Mouse (Mus musculus) midbrain, embryonic 15.5 days (tissue): ENCODE results near the gene Whrn. TPM values are rescaled to one million over a fixed set of nuclear protein-coding genes. Genes with fewer than 3 reads are reported as not detected.

Experiments
- ATAC-seq: fragments of 200-750 bp; cut with Nextera tagmentation; replicated peaks from 2 replicates; pipeline ENCODE4 v1.8.0; 2017; ENCODE audit warnings: moderate TSS enrichment
- H3K27ac ChIP-seq: fragments of 300-500 bp; sonication (generic); 2 replicates; pipeline ENCODE4 v1.5.1; 2015; ENCODE audit warnings: mild to moderate bottlenecking, inconsistent platforms
- H3K27me3 ChIP-seq: fragments of 300-500 bp; sonication (generic); replicated peaks from 2 replicates; pipeline ENCODE4 v1.6.1; 2015; ENCODE audit warnings: inconsistent platforms
- H3K36me3 ChIP-seq: fragments of 300-500 bp; sonication (generic); replicated peaks from 2 replicates; pipeline ENCODE4 v1.6.1; 2015; ENCODE audit warnings: inconsistent platforms
- H3K4me1 ChIP-seq: fragments of 300-500 bp; sonication (generic); 2 replicates; pipeline ENCODE4 v1.6.1; 2015; ENCODE audit warnings: inconsistent platforms
- H3K4me2 ChIP-seq: fragments of 300-500 bp; sonication (generic); 2 replicates; pipeline ENCODE4 v1.6.1; 2015; ENCODE audit warnings: inconsistent platforms, mild to moderate bottlenecking, moderate library complexity
- H3K4me3 ChIP-seq: fragments of 300-500 bp; sonication (generic); 2 replicates; pipeline ENCODE4 v1.5.1; 2015; ENCODE audit warnings: mild to moderate bottlenecking, inconsistent platforms
- H3K9ac ChIP-seq: fragments of 300-500 bp; sonication (generic); 2 replicates; pipeline ENCODE4 v1.6.1; 2015; ENCODE audit warnings: mild to moderate bottlenecking, inconsistent platforms
- H3K9me3 ChIP-seq: fragments of 300-500 bp; sonication (generic); 2 replicates; pipeline ENCODE4 v1.6.1; 2016; ENCODE audit warnings: inconsistent platforms
- WGBS: fragments of 180-500 bp; shearing (Covaris S2); methylation state at CpG from one replicate; pipeline ENCODE4 v1.1.7; 2015; ENCODE audit warnings: mixed read lengths; 5-methylcytosine and 5-hydroxymethylcytosine counted together
- polyA plus RNA-seq: library from polyadenylated mRNA; unstranded; fragments of >200 nt; fragmentation: Nextera tagmentation; extraction: Ambion mirVana; gene quantifications from 2 replicates; pipeline ENCODE4 v1.2.1, GENCODE M21; 2015

The Whrn gene
- polyA plus RNA-seq, 1 experiment from 2014 or later, result 6.5 TPM

DNA sequence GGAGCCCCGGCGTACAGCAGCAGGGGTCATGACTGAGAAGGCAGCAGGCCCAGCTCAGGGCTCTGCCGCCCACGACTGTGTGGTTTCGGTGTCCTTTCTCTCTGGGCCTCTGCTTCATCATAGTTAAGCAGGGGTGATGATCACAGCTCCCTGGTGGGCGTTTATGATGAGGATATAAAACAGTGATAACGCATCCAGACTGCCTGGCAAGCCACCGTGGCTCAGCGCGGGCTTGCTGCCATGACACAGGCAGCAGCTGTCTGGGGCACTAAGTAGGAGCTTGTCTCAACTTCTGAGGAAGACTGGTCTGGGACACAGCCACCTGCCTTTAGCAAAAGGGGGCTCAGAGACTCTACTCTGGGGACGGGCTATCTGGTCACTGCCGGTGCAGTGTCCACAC is 112.3 kb downstream of the Whrn start:
- Histone ChIP-seq H3K4me3 (no peak overlapping the region), H3K9me3 (no peaks in the 10 kb centered on the region), H3K9ac (no peak overlapping the region), H3K4me2 (no peak overlapping the region), H3K27me3 (no peaks in the 10 kb centered on the region), H3K36me3 (no peaks in the 10 kb centered on the region), H3K4me1 (peaks cover 5% of the 10 kb centered on the region; the same call in 1 of the 2 replicates), H3K27ac (no peak overlapping the region)
- WGBS, result 87% methylated on average over 12 of the region's 12 CpGs
- no peak for ATAC-seq

DNA sequence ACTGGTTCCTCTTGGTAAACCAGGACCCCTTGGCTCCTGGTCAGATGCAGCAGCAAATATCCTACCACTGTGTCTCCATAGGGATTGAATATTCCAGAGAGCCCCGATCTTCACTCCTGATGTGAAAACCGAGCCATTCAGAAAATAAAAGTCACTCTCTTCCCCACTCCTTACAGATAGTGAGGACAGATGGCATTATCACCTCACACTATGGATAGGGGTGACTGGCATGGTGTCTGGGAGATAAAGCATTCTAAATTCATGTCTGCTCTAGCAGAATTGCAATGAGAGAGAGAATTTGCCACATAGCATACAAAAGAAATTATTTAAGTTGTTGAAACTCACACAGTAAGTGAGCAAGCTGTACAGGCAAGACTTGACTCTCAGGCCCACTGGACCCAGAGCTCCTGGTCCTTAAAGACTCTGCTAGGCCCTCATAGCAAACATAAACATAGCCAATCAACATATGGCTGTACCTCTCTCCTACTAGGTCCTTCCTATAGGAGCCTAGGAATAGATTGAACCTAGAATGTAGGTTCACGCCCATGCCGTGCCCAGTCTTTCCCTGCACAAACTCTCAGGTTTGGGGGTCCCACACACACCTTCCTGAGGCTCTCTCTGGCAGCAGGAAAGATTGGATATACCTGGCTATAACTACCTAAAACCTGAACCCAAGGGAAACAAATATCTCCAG is 113.0 kb downstream of the Whrn start:
- H3K9ac ChIP-seq, result no peak overlapping the region
- no peaks in the 10 kb centered on the region for H3K9me3 ChIP-seq
- ATAC-seq, result no peak
- no peak overlapping the region for H3K4me3 ChIP-seq
- no peaks in the 10 kb centered on the region for H3K27me3 ChIP-seq
- H3K4me1 ChIP-seq, result no peaks in the 10 kb centered on the region
- no peak overlapping the region for H3K27ac ChIP-seq
- H3K4me2 ChIP-seq, result no peak overlapping the region
- H3K36me3 ChIP-seq, result 0 out of 2 replicates have a peak, but pooled peaks cover 3% of the 10 kb centered on the region
- WGBS, result 89% methylated on average over 4 of the region's 4 CpGs

DNA sequence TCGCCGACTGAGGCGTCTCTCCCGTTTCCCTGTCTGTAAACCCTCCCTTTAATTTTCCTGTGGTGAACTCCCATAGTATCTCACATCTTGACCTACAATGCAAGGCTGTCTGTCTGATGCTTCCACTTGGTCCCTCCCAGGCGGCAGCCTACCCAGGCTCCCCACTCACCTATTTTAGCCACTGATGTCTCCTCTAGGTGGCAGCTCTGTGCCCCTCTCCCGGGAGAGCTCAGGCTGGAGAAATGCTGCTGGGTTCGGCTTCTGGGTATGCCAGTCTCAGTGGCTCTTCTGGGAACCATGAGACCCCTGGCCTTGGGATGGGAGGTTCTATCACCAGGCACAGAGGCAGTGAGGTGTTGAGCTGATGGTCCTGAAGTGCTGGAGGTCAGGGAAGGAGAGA is 118.3 kb downstream of the Whrn start:
- 64% methylated on average over 7 of the region's 7 CpGs for WGBS
- no peaks in the 10 kb centered on the region for H3K27me3 ChIP-seq
- 0 out of 2 replicates have a peak, but pooled peaks cover 3% of the 10 kb centered on the region for H3K36me3 ChIP-seq
- no peak overlapping the region for H3K9ac ChIP-seq
- no peak overlapping the region for H3K27ac ChIP-seq
- H3K4me2 ChIP-seq, result no peak overlapping the region
- H3K4me3 ChIP-seq, result no peak overlapping the region
- no peaks in the 10 kb centered on the region for H3K9me3 ChIP-seq
- no peak for ATAC-seq
- H3K4me1 ChIP-seq, result no peaks in the 10 kb centered on the region

DNA sequence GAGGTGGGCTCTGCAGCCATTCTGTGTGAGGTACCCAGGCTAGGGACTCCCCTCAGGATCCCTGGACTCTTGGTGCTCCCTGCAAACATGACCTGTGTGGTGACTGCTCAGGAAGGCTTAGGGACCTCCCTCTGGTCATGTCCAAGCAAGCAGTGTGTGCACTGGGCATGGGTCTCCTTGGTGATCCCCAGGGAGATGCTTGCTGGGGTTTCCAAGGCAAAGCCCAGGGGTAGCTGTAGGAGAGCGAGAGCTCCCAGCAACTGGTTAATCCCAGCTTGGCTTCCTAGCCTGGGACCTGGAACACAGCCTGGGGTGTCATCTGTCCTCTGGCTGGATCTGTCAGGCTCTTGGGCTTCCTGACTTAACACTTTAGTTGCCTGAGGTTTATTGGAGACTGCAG is 120.4 kb downstream of the Whrn start:
- no peak overlapping the region for H3K9ac ChIP-seq
- no peaks in the 10 kb centered on the region for H3K9me3 ChIP-seq
- H3K27ac ChIP-seq, result no peak overlapping the region
- no peak overlapping the region for H3K4me2 ChIP-seq
- H3K4me3 ChIP-seq, result no peak overlapping the region
- H3K4me1 ChIP-seq, result no peaks in the 10 kb centered on the region
- peak; percentile 43 for ATAC-seq
- no peaks in the 10 kb centered on the region for H3K27me3 ChIP-seq
- H3K36me3 ChIP-seq, result 0 out of 2 replicates have a peak, but pooled peaks cover 3% of the 10 kb centered on the region
- 52% methylated on average over 1 of the region's 1 CpGs for WGBS

DNA sequence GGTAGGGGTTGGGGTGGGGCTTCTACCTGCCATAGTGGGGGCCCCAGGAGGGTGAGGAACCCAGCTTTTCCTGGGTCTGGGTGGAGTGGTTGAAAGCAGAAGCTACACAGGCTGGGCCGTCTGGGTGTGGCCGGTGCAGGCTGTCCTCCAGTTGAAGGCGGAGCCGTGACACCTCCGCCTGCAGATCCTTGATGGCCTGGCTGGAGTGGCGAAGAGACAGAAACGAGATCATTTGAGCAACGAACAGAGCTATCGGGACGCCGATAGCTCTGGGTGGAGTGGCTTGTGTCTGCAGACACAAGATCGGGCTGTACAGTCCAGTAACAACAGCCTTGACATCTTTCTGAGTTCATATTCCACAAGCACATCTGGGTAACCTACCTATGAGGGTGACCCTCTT is 121.5 kb downstream of the Whrn start:
- Histone ChIP-seq H3K4me1 (no peaks in the 10 kb centered on the region), H3K9me3 (no peaks in the 10 kb centered on the region), H3K27me3 (no peaks in the 10 kb centered on the region), H3K9ac (no peak overlapping the region), H3K4me2 (no peak overlapping the region), H3K4me3 (no peak overlapping the region), H3K27ac (no peak overlapping the region), H3K36me3 (0 out of 2 replicates have a peak, but pooled peaks cover 3% of the 10 kb centered on the region)
- WGBS, result 89% methylated on average over 12 of the region's 12 CpGs
- no peak for ATAC-seq

DNA sequence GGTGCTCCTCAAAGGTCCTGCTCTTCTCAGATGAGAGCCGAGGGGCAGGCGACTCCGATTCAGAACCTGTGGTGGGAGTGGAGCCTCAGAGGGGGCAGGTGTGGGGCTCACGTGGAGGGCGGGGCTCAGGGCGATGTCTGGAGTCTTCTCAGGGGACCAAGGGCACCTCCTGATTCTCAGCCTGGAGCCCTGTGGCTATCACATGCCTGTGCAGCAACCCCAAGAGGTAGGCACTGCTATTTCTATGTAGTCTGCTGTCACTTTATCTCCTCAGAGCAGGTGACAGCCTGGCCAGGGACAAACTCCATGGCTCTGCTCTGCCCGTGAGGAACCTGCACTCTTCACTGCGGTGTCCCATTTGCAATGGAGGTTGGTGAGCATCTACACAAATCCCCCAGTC is 122.4 kb downstream of the Whrn start:
- Histone ChIP-seq H3K4me1 (no peaks in the 10 kb centered on the region), H3K27ac (no peak overlapping the region), H3K27me3 (no peaks in the 10 kb centered on the region), H3K9ac (no peak overlapping the region), H3K9me3 (no peaks in the 10 kb centered on the region), H3K4me2 (no peak overlapping the region), H3K36me3 (0 out of 2 replicates have a peak, but pooled peaks cover 3% of the 10 kb centered on the region), H3K4me3 (no peak overlapping the region)
- WGBS, result 92% methylated on average over 8 of the region's 8 CpGs
- no peak for ATAC-seq

DNA sequence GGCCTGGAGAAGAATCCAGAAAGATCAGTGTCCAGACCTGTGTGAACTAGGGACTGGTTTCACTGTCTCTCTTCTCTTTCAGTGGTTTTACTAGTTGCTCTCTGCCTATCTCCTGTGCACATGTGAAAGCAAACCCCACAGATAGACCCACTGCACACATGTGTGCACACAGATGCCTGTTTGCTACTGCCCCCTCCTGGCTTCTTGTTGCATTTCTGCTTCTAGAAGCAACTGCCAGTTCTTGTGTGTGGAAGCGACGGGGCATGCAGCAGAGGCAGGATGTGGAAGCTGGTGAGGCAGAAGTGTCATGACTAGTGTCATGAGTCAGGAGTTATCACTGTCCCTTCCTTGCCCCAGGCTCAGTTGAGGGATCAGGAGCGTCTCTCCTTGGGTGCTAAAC is 123.9 kb downstream of the Whrn start:
- ATAC-seq, result no peak
- H3K27me3 ChIP-seq, result no peaks in the 10 kb centered on the region
- WGBS, result 69% methylated on average over 3 of the region's 3 CpGs
- H3K27ac ChIP-seq, result no peak overlapping the region
- no peaks in the 10 kb centered on the region for H3K36me3 ChIP-seq
- no peaks in the 10 kb centered on the region for H3K9me3 ChIP-seq
- H3K4me2 ChIP-seq, result no peak overlapping the region
- H3K4me1 ChIP-seq, result no peaks in the 10 kb centered on the region
- no peak overlapping the region for H3K9ac ChIP-seq
- H3K4me3 ChIP-seq, result no peak overlapping the region

DNA sequence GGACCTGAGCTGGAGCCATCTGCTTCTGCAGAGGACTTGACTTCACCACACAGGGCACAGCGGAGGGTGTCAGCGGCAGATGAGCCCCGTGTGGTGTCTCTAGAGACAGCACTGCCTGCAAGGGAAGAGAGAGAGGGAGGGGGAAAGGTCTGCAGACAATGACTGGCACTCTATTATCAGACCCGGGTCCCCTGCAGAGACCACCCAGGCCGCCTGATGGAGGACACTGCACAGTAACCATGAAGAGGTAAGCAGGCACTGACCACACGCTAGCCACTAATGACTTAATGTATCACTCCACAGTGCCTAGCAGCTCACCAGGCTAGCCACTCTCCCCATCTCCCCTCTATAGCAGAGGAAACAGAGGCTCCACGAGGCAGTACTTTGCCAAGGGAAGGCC is 124.9 kb downstream of the Whrn start:
- Histone ChIP-seq H3K9ac (no peak overlapping the region), H3K36me3 (no peaks in the 10 kb centered on the region), H3K27me3 (no peaks in the 10 kb centered on the region), H3K27ac (no peak overlapping the region), H3K9me3 (no peaks in the 10 kb centered on the region), H3K4me3 (no peak overlapping the region), H3K4me2 (no peak overlapping the region), H3K4me1 (no peaks in the 10 kb centered on the region)
- ATAC-seq, result no peak
- WGBS, result 30% methylated on average over 7 of the region's 7 CpGs

DNA sequence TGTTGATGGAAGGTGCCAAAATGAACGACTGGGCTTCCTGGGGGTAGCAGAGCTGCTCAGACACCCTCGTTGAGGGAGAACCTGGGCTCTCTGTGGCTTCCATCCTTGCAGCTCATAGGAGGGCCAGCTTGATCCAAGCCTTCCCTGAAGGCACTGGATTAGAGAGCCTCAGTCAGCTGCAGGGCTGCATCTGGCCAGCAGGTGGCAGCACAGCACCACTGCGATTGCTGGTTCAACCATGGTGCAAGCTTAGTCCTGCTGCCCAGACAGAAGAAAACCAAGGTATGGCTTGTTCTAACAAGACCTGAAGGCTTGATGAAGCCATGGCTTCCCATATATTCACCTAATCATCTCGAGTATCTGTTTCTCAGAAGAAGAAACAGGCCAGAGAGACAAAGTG is 127.2 kb downstream of the Whrn start:
- Histone ChIP-seq H3K27ac (no peak overlapping the region), H3K36me3 (no peaks in the 10 kb centered on the region), H3K4me1 (no peaks in the 10 kb centered on the region), H3K4me3 (no peak overlapping the region), H3K4me2 (no peak overlapping the region), H3K9me3 (no peaks in the 10 kb centered on the region), H3K27me3 (no peaks in the 10 kb centered on the region), H3K9ac (no peak overlapping the region)
- 12% methylated on average over 4 of the region's 4 CpGs for WGBS
- ATAC-seq, result peak; percentile 25

Other genes starting within 250 kb of the Whrn start
- not detected in 2 replicates for gene Orm1, start 151.4 kb downstream of the Whrn start, polyA plus RNA-seq
- not detected in 2 replicates for gene Orm3, start 139.8 kb downstream of the Whrn start, polyA plus RNA-seq
- not detected in 2 replicates for gene Orm2, start 133.5 kb downstream of the Whrn start, polyA plus RNA-seq
- 7.0 and 7.7 TPM in 2 replicates for gene Akna, start 92.6 kb downstream of the Whrn start, polyA plus RNA-seq
- gene Atp6v1g1, start 48.8 kb upstream of the Whrn start, polyA plus RNA-seq, result 409 and 410 TPM in 2 replicates
- 3.7 and 4.7 TPM in 2 replicates for gene Tmem268, start 62.8 kb upstream of the Whrn start, polyA plus RNA-seq
- not detected in 2 replicates for gene Gm11213, start 109.3 kb upstream of the Whrn start, polyA plus RNA-seq
- not detected in 2 replicates for gene Tex48, start 126.4 kb upstream of the Whrn start, polyA plus RNA-seq
- gene Gm11214, start 167.4 kb upstream of the Whrn start, polyA plus RNA-seq, result not detected in 2 replicates
- 0.05 TPM in 1 of 2 replicates, not detected in the other for gene Tnfsf15, start 249.1 kb upstream of the Whrn start, polyA plus RNA-seq